Mouse (Mus musculus) gastrocnemius, postnatal 25 days (tissue): ENCODE measurements around the gene Gmip. TPM values are rescaled to one million over a fixed set of nuclear protein-coding genes. Genes with fewer than 3 reads are reported as not detected.

ENCODE experiments used
- DNase-seq: peaks from one replicate; pipeline ENCODE4 v3.0.0; 2022
- long read RNA-seq, 2 experiments: library from polyadenylated mRNA; stranded (forward); transcript quantifications; one replicate each; pipeline ENCODE4 v2.0.0; 2021
- total RNA-seq, 2 experiments: library from RNA; stranded (reverse); gene quantifications; 1 replicate in 1 of 2; 2 replicates in 1 of 2; pipeline ENCODE4 v1.2.3; 2021

Gene Gmip
- total RNA-seq = 1 to 10 TPM; 1.8 to 3.8 TPM
- long read RNA-seq, experiment 1 = 0 reads
- long read RNA-seq, experiment 2, partial matches to known transcripts = 2 of 2 reads
- long read RNA-seq, experiment 2, other reads (novel, unspliced or antisense) = 0 of 2 reads

- peak; percentile 74 for DNase-seq
Measured at GRCm38 (mm10) chr8:69808094-69808863, at the start of gene Gmip. Gmip (plus strand) TSS chr8:69808679.

- DNase-seq = no peak
Measured at GRCm38 (mm10) chr8:69761814-69762445, 46.5 kb upstream of the Gmip start.

GRCm38 (mm10) chr8:69771221-69771620, 37.3 kb upstream of the Gmip start:
- DNase-seq = no peak

GRCm38 (mm10) chr8:69772106-69772505, 36.4 kb upstream of the Gmip start:
- no peak for DNase-seq

- peak; percentile 90 for DNase-seq
Measured at GRCm38 (mm10) chr8:69774503-69775148, 33.9 kb upstream of the Gmip start, which contains the start of gene Gm20422. Gm20422 (minus strand) TSS chr8:69774886.

- no peak for DNase-seq
Measured at GRCm38 (mm10) chr8:69775149-69775534, 33.3 kb upstream of the Gmip start.

- DNase-seq = no peak
Measured at GRCm38 (mm10) chr8:69777111-69777510, 31.4 kb upstream of the Gmip start.

GRCm38 (mm10) chr8:69789105-69789504, 19.4 kb upstream of the Gmip start:
- DNase-seq = no peak

GRCm38 (mm10) chr8:69789731-69790130, 18.7 kb upstream of the Gmip start:
- no peak for DNase-seq

- DNase-seq = no peak
Measured at GRCm38 (mm10) chr8:69790364-69790763, 18.1 kb upstream of the Gmip start.

- peak; percentile 81 for DNase-seq
Measured at GRCm38 (mm10) chr8:69790773-69791367, 17.6 kb upstream of the Gmip start, which contains the start of the genes Atp13a1 and Zfp866. Atp13a1 (plus strand) TSS chr8:69791163. Zfp866 (minus strand) TSS chr8:69791178.

- DNase-seq = peak; percentile 41
Measured at GRCm38 (mm10) chr8:69791415-69792068, 16.9 kb upstream of the Gmip start.

GRCm38 (mm10) chr8:69793666-69794065, 14.8 kb upstream of the Gmip start:
- no peak for DNase-seq

GRCm38 (mm10) chr8:69794096-69794495, 14.4 kb upstream of the Gmip start:
- DNase-seq = no peak

- DNase-seq = no peak
Measured at GRCm38 (mm10) chr8:69794901-69795300, 13.6 kb upstream of the Gmip start.

GRCm38 (mm10) chr8:69796721-69797345, 11.6 kb upstream of the Gmip start:
- DNase-seq = no peak

- no peak for DNase-seq
Measured at GRCm38 (mm10) chr8:69797661-69798060, 10.8 kb upstream of the Gmip start.

GRCm38 (mm10) chr8:69799261-69799660, 9.2 kb upstream of the Gmip start:
- DNase-seq = peak; percentile 5

GRCm38 (mm10) chr8:69799946-69800345, 8.5 kb upstream of the Gmip start:
- peak; percentile 3 for DNase-seq

GRCm38 (mm10) chr8:69801796-69802195, 6.7 kb upstream of the Gmip start:
- DNase-seq = no peak

GRCm38 (mm10) chr8:69802216-69802615, 6.3 kb upstream of the Gmip start:
- DNase-seq = no peak
